Mouse (Mus musculus): ENCODE results near the gene Slc25a31. TPM values are rescaled to one million over a fixed set of nuclear protein-coding genes. Genes with fewer than 3 reads are reported as not detected.

Gene Slc25a31
- total and polyA plus RNA-seq, 3 experiments, result not detected

DNA sequence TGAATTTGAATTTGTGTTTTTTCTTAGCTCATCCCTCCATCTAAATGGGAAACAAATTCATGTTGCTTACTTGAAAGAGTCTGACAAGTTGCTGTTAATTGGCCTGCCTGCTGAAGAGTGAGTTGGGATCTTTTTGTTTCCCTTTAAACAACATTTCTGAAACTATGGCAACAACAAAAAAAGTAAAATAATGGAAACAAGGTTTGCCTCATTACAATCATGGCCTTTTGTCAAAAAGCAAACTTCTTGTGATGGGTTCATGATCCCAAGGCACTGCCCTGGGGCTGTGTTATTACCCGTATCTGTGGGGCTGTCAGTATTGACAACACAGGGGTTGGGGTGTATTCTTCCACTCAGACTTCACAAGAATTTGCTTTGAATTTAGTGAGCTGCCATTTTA, 29.8 kb upstream of the Slc25a31 start:
- Histone ChIP-seq H3K4me2 (ENCODE audit: insufficient read depth, low read depth, poor library complexity, severe bottlenecking) (no peak overlapping the region), H3K79me2 (replicated peaks; ENCODE audit: control insufficient read depth, extremely low read depth, insufficient read depth, poor library complexity, severe bottlenecking) (no peaks in the 10 kb centered on the region), H3K9me3 (replicated peaks; ENCODE audit: low read length) (no peaks in the 10 kb centered on the region), H3K36me3 (replicated peaks in 1 of 2; ENCODE audit: control insufficient read depth in 1 of 2, insufficient read depth in 1 of 2, low read length in 1 of 2) (no peaks in the 10 kb centered on the region), H3K4me3 (replicated peaks in 1 of 3; ENCODE audit: low read depth in 2 of 3, low read length in 2 of 3, poor library complexity in 1 of 3) (no peak overlapping the region), H3K27me3 (replicated peaks) (no peaks in the 10 kb centered on the region), H3K27ac (ENCODE audit: insufficient read depth, low read depth) (no peak overlapping the region), H3K4me1 (ENCODE audit: control insufficient read depth in 1 of 2, insufficient read depth in 2 of 2) (no peaks in the 10 kb centered on the region; a peak in 1 of 4 replicates), H3K9ac (ENCODE audit: insufficient read depth, low read depth) (no peak overlapping the region)
- no peak for TF ChIP-seq SMC3 (IDR thresholded peaks at IDR 0.05; ENCODE audit: low read depth, low read length)
- no peak for TF ChIP-seq MYC (IDR thresholded peaks at IDR 0.05; ENCODE audit: low read depth, low read length)
- no peak for TF ChIP-seq MAZ (IDR thresholded peaks at IDR 0.05; ENCODE audit: low read depth, low read length)
- no peak for TF ChIP-seq NELFE (IDR thresholded peaks at IDR 0.05; ENCODE audit: low read depth, low read length)
- no peak for TF ChIP-seq JUN (IDR thresholded peaks at IDR 0.05; ENCODE audit: insufficient read depth, low read depth, low read length)
- no peak for TF ChIP-seq CHD1 (IDR thresholded peaks at IDR 0.05; ENCODE audit: low read depth, low read length)
- no peak for TF ChIP-seq TBP (conservative IDR thresholded peaks at IDR 0.05; ENCODE audit: low read depth, low read length)
- TF ChIP-seq ELF1 (IDR thresholded peaks at IDR 0.05; ENCODE audit: low read depth, low read length), result no peak
- TF ChIP-seq USF2 (conservative IDR thresholded peaks at IDR 0.05; ENCODE audit: low read depth, low read length), result no peak
- TF ChIP-seq ZMIZ1 (IDR thresholded peaks at IDR 0.05; ENCODE audit: low read depth, low read length), result no peak
- no peak for TF ChIP-seq RAD21 (IDR thresholded peaks at IDR 0.05; ENCODE audit: low read depth, low read length)
- no peak for TF ChIP-seq TCF12 (IDR thresholded peaks at IDR 0.05; ENCODE audit: low read depth, low read length)
- no peak for TF ChIP-seq RCOR1 (conservative IDR thresholded peaks at IDR 0.05; ENCODE audit: low read depth, low read length)
- in situ Hi-C loops (cut with MboI; ENCODE audit: low pct_ligation_motif_present, low pct_unique_long_range_greater_than_20kb, low sequenced_read_pairs), result no loop called here
- dilution Hi-C loops (cut with MboI; ENCODE audit: extremely low pct_ligation_motif_present, extremely low pct_unique_long_range_greater_than_20kb, low sequenced_read_pairs), result no loop called here
- no peak for DNase-seq (ENCODE audit: extremely low read depth)

DNA sequence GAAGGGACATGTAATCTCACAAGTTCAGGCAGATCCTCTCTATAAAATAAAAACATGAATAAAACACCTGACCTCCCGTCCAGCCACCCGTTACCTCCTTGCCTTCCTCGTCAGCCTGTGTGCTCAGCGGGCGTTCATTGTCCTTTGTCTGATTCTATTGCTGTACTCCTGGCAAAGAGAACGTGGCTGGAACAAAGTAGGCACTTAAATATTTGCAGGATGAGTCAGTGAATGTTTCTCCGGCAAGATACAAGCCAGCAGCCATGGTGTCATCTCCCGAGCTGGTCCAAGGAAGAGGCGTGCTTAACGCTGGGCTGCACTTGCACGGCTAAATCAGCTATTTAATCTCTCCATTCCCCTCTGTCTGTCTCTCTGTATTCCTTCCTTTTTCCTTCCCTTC, 26.3 kb upstream of the Slc25a31 start:
- Histone ChIP-seq H3K4me1 (ENCODE audit: control insufficient read depth in 1 of 2, insufficient read depth in 2 of 2) (no peaks in the 10 kb centered on the region), H3K79me2 (replicated peaks; ENCODE audit: control insufficient read depth, extremely low read depth, insufficient read depth, poor library complexity, severe bottlenecking) (no peaks in the 10 kb centered on the region), H3K4me3 (replicated peaks in 1 of 3; ENCODE audit: low read depth in 2 of 3, low read length in 2 of 3, poor library complexity in 1 of 3) (no peak overlapping the region), H3K27me3 (replicated peaks) (no peaks in the 10 kb centered on the region), H3K4me2 (ENCODE audit: insufficient read depth, low read depth, poor library complexity, severe bottlenecking) (no peak overlapping the region), H3K36me3 (replicated peaks in 1 of 2; ENCODE audit: control insufficient read depth in 1 of 2, insufficient read depth in 1 of 2, low read length in 1 of 2) (no peaks in the 10 kb centered on the region), H3K9ac (ENCODE audit: insufficient read depth, low read depth) (no peak overlapping the region), H3K9me3 (replicated peaks; ENCODE audit: low read length) (no peaks in the 10 kb centered on the region), H3K27ac (ENCODE audit: insufficient read depth, low read depth) (no peak overlapping the region)
- in situ Hi-C loops (cut with MboI; ENCODE audit: low pct_ligation_motif_present, low pct_unique_long_range_greater_than_20kb, low sequenced_read_pairs) (no loop called here), dilution Hi-C loops (cut with MboI; ENCODE audit: extremely low pct_ligation_motif_present, extremely low pct_unique_long_range_greater_than_20kb, low sequenced_read_pairs) (no loop called here)
- no peak for DNase-seq (ENCODE audit: extremely low read depth)
- TF ChIP-seq MAZ (IDR thresholded peaks at IDR 0.05; ENCODE audit: low read depth, low read length) (no peak), CHD1 (IDR thresholded peaks at IDR 0.05; ENCODE audit: low read depth, low read length) (no peak), ELF1 (IDR thresholded peaks at IDR 0.05; ENCODE audit: low read depth, low read length) (no peak), ZC3H11A (IDR thresholded peaks at IDR 0.05; ENCODE audit: low read depth, low read length) (no peak), JUND (conservative IDR thresholded peaks at IDR 0.05; ENCODE audit: low read depth, low read length) (no peak)
